Mouse (Mus musculus) telencephalon, adult 2 months (tissue): ENCODE results near the gene Lhcgr.
"Not testable (repeated sequence)": the region's sequence is repeated elsewhere in the genome, so short reads cannot be mapped to it uniquely, and the experiment has no call there.

Experiments used
- DNase-seq: peaks from one replicate; pipeline ENCODE4 v3.0.0-alpha.2; 2011; ENCODE audit warnings: low read depth, low spot score

Lhcgr gene

DNA sequence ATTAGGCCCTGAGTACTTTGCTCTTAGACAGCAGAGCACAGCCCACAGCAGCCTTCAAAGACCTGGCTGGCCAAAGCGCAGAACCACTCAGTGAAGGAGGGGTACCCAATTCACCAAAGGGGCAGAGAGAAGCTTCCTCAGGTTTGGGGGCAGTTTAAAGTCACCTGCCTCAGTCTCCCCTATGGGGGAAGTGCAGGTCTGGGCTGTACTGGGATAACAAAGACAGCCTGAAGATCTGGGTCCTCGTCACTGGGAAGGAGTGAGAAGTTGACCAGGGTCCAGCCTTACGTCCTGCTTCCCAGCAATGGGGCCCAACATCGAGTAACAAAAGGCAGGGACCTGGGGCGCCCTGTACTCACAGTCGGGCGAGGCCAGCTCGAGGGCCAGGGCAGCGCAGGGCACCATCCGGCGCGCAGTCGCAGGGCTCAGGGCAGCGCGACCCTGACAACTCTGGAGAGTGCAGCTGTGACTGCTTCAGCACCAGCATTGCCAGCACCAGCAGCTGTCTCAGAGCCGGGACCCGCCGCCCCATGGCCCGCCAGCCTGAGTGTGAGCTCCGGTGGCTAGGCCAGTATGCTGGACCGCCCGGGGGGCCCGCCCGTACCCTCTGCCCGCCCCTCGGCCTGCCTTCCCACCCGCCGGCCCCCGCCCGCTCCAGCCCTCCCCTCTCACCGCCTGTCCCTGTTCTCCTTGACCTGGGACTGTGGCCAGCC is at the start of gene Lhcgr:
Gene Lhcgr, minus strand, starts transcription at position 551 of the 713 bp plus-strand sequence.
- no peak for DNase-seq

DNA sequence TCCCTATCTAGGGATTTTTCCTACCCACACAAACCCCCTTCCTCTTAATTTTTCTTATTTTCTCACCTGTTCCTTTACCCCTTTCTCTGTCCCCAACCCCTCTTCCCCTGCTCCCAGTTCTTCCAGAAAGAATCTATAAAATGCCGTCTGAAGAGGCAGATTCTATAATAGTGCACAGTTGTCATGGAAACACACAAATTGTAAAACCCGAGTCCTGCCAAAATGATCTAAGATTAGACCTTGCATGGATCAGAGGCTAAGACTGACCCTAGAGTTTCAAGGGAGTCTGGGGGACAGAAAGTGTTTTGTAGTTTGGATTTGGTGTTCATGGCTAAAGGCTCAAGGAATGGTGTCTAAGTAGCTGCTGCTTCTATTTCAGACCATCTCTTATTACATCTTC is 25.8 kb upstream of the Lhcgr start:
- peak; percentile 38 for DNase-seq

DNA sequence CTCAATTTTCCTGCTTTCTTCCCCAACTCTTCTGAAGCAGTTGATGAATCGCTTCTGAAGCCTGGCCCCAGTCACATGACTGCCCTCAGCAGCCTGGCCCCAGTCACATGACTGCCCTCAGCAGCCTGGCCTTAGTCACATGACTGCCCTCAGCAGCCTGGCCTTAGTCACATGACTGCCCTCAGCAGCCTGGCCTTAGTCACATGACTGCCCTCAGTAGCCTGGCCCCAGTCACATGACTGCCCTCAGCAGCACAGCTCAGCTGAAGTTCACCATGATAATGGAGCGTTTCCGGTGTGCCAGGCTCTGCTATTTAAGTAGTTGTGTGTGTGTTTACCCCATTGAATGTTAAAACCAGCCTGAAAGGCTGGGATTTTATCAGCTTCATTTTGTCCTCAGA is 21.2 kb upstream of the Lhcgr start:
- not testable (repeated sequence) for DNase-seq

DNA sequence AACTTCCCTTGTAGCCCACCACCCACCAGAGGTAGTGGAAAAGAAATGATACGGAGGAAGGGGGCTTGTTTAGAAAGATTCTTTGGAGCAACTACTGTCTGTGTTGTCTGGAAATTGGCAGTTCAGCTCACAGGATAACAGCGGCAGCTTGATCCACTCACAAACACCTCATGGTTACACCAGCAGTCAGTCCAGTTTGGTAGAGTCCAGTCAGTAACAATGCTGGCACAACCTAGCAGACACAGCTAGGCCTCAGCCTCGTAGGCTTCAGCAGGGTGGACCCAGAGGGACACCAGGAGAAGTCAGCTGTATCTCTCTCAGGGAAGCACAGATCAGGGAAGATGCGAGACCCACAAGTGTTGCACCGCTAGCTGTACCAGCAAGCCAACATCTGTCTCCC is 19.0 kb upstream of the Lhcgr start:
- no peak for DNase-seq

DNA sequence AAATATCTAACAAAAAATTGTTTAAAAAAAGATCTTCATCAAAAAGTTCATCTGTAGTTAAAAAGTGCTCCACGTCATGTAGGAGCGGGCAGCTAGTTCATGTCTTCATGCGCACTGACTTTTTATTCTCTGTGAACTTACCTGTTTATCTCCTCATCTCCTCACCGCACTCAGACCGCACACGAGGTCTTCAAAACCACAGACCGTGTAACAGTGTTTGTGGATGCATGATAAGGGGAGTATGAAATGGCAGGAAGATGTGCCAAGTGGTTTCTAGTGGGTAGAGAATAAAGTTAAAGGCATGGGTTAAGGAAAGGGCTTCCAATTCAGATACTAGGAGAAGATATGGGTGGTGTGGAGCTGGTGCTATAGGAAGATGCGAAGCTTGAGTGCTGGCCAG is 14.6 kb upstream of the Lhcgr start:
- no peak for DNase-seq

DNA sequence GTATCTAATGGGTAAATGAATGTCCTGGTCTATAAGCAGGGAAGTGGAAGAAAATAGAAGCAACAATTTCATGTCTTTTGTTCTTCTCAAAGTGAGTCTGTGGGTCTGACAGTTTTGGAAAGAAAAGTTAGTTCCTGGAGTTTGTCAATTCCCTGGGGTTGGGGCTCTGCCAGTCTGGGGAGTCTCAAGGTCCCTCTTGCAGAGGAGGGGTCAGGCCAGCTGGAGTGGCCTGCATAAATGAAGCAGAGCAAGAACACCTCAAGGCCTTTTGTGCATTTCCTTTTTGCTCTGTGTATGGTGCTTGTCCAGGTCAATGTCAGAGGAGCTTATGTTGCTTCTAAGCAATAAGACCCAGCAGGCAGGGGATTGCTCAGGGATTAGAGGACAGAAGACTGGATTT is 11.7 kb upstream of the Lhcgr start:
- DNase-seq: no peak

DNA sequence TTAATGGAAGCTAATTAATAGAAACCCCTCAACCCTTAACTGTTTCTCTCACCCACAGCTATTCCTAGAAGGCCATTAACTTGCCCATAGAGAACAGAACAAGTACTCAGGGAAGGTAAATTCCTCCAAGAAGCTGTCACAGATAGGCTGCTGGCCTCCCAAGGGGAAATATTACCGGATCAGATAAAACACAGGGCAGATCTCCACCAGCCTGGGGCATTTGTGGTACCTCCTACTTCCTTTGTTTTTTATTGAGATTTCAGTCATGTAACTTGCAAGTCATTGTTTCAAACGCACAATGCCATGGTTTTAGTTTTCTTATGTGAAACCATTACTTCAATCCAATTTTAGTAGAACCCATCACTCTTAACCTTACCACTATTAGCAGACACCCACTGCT is 1.1 kb downstream of the Lhcgr start:
- no peak for DNase-seq

DNA sequence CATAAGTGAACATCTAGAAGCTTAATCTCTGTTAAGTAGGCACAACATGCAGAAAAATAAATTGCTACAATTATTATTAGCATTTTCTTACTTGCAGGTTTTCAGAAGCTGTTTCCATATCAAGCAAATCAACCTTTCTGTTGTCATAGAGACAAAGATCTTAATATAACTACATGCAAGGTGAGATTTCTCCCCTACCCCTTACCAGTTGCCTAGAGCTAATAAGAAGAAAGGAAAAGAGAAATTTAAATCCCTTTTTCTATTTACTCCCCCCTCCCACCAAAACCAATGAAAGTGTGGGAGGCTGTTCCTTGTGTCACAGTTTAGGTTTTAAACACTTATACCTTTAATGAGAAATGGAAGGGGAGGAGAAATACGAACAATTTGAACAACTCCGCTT is 3.4 kb downstream of the Lhcgr start:
- no peak for DNase-seq

DNA sequence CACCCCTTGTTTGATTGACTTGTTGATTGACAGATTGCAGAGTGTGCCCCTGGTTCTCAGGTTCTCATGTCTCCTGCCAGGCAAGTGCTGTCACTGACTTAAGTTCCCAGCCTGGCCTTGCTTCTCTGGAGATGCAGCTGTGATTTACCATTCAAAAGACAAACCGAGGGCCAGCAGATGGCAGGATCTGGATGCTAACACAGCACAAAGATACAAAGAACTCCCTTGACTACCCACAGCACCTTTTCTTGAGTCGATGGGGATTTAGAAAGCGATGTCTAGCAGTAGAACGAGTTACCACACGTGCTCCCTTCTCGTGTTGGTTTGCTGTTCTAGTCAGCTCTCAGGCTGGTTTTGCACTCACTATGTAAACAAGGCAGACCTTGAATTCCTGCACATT is 4.9 kb downstream of the Lhcgr start:
- no peak for DNase-seq

DNA sequence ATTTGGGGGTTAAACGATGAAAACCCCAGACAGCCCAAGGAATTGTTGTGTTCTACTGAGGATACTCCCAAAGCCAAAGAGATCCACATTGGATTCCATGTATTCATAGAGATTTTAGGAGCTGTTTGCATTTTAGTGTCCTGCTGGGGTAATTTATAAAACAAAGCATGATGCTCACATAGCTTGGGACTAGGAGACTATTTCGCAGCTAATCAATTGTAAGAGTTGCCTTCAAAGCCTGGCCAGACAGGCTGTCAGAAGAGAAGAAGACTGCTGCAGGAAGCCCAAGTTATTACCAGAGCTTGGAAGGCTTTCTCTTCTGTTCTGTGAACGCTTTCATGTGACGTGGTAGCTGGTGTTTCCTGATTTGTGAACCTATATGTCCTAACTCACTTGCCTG is 5.4 kb downstream of the Lhcgr start:
- no peak for DNase-seq

DNA sequence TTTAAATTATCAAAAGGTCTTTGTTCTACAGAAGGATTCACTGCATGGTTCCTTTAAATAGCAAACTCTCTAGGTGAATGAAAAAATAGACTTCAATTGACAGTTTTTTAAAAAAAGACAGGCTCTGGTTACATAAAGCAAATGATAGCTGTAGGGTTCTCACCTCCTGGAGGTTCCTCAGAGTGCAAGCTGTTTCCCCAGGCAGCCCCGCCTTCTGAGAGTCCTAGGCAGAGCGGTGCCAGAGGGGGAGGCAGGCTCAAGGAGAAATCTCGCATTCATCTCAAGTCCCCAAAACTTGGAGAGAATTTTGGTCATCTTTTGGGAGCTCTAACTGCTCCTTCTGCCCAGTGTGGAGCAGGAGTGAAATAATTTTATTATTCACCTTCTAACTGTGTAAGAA is 12.6 kb downstream of the Lhcgr start:
- no peak for DNase-seq

DNA sequence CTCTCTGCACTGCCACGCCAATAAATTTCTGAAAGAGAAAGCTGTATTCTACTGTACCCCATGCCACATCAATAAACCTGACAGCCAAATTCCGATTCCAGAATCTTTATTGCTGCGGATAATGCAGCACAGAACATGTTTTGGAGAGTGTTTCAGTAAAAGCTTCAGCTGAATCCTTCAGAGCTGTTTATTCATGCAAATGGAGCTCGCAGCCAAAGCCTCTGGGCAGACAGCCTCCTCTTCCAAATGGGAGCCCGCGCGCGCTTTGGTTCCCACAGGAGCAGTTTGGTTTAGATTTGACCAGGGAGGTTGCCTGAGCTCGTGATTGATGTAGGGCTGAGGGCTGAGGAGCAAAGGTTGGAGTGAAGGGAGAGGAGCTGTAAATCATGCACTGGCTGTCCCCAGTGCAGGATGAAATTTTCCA is 17.7 kb downstream of the Lhcgr start:
- DNase-seq: no peak

DNA sequence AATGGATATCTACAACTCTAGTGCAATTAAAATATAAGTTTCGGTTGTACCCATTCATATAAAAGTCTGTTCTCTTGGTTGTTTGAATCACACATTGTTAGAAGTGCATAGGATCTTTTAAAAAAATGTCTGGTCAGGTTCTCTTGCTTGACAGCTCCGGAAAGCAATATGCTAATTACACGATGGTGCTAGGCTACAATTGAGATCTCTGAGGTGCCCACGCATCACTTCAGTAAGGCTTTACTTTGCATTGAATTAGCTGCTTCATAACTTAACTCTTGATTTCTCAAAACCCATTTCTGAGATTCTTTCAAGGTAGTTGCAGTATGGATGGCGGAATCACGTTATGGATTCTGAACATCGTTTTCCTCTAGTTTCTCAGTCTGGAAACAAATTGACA is 21.7 kb downstream of the Lhcgr start:
- no peak for DNase-seq

DNA sequence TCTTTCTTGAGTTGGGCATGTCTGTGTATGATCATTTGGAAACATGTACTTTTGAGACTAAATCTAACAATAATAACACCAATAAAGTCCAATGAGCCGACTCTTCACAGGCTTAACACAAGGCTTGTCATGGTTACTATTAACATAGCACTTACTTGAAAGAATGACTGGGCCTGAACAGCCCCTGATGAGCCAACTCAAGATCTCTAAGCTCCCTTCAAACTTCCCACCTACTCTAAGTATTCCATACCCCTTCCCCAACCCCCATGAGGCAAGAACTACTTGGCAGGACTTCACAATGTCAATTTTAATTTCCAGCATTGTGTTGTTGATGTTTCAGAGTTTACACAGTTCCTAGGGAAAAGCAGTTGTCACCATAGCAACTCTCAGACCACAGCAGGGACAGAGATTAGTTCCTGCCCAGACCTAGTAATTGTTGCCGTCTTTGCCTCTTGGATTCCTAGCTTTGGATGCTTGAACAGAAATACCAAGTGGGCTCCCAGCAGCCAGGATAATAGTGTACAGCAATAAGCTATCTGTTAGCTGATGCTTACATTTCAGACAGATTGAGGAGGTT is 22.4 kb downstream of the Lhcgr start:
- no peak for DNase-seq

DNA sequence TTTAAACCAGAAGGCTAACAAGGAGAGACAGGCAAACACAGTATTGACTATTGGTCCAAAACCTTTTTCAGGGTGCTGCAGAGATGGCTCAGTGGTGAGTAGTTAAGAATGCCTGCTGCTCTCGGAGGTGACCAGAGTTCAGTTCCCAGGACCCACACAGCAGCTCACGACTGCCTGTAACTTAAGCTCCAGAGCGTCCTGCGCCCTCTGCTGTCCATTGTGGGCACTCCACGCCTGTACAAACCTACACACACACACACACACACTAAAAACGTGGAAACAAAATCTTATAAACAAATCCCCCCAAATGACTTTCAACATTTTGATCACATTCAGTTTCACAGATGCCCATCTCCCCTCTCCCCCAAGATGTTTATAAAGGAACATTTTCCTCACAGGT is 24.9 kb downstream of the Lhcgr start:
- no peak for DNase-seq

DNA sequence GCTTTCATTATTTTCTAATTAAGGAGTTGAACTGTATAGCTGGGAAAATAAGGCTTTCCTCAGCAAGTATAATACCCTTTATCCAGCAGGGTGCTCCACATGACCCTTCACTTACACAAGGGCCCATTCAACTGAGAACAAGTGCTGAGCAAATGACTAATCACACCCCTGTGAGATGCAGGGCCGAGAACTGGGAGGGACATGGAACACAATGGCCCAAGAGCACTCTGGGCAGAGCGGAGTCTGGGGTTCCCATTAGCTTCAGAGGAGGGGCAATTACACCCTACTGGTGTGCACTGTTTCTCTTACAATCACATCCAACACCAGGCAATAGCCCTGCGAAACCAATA is 27.7 kb downstream of the Lhcgr start:
- DNase-seq: no peak

DNA sequence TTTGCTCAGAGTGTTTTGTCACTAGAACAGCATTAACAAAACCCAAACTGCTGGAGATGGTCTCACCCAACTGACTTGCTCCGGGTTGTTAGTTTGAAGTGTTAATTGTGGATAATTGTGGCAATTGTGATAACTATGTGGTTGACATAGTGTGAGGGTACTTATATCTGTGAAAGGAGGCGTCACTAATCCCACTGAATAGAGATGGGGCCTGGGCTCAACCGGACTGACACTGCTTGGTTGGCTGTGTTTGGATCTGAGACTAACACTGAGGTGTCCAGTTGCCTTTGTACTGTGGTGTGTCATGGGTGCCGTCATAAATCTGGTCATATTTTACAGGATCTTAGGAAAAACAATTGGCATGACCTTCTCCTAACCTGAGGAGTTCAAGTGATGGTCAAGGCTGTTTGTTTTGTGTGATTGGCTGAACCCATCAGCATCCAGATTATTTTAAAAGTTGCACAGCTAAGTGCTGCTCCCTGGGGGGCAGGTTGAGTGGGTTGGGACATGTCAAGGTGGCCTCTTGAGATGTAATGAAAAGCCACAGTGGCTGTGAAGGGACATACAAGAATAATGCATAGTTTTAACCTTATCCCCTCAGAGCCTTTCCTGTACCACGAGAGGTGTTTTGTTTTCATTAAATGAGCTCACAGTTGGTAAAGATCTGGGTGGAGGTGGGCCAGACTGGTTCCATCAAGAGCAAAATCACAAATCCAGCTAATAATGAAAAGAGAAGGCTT is 28.2 kb downstream of the Lhcgr start:
- no peak for DNase-seq

DNA sequence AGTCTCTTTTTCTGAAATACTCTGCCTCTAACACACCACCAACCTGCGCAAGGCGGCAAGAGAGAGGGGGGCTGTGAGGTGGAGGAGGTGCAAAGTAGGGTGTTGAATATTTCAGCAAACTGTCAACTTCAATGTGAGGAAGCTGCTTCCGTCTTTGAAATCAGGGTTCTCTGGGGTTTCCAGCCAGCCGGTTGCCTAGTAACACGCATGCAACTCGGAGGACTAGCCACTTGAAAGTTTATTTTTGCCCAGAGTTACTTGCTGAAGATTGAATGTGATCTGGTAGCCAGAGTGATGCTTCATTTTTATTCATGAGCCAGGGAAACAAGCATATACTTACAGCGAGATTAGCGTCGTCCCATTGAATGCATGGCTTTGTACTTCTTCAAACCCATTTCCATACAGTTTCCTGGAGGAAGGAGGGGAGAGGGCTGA is 33.8 kb downstream of the Lhcgr start:
- DNase-seq: no peak

DNA sequence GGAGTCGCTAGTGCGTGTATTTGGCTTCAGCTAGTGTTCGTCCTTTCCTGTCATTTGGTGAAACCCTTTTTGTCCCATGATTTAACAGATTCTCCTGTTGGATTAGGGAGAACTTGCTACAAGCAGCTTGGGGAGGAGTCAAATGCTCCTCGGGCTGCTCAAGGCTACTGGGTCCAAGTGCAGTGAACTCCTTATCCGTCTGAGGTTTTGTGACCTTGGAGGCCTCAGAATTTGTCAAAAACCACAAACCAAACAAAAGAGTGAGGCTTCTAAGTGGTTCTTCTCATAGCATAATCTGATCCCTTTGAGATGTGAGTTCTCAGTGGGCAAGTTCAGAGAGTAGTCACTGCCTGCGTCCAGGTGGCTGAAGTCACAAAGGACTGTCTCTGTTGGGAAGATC is 36.0 kb downstream of the Lhcgr start:
- DNase-seq: no peak

DNA sequence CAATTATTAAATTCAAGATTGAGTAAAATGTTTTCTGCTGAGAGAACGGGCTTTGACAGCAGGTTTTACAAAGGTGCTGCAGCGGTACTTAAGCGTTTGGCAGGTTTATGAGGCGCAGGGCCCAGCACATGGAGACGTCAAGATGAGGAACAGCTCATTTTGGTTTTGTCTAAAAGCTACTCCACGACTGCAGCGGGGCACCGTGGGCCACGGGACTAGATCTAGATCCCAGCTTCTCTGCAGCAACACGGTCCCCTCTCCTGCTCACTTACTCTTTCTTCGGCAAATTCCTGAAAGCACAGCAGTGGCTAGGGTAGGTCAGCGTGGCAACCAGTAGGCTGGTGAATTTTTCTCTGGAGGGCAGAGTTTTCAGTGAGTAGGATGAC is 38.3 kb downstream of the Lhcgr start:
- no peak for DNase-seq

DNA sequence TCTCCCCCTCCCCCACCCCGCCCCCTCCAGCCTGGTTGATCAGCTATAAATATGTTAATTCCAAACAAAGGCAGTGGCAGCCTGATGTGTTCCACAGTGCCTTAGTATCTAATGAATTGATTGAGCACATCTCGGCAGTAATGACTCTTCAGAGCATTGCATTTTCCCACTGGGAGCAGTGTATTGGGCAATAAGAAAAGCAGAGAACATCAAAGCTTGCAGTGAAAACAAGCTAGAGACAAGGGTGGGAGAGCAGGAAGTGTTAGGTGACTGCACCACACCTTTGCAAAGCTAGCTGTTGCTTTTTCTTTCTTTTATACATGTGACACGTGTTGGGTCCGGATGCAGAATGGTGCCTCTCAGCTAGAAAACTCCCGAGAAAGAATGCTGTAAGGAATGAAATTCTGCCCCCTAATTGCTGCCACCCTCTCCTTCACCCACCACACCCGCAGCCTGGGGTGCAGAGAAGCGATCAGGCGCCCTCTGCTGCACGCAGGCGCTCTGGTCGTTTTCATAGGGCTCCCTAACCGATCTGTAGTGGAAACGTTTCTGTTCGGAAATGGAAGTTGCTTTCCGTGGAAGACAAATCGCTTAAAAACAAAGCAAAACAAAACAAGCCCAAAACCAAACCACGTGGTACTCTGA is 38.8 kb downstream of the Lhcgr start:
- DNase-seq: peak; percentile 55

DNA sequence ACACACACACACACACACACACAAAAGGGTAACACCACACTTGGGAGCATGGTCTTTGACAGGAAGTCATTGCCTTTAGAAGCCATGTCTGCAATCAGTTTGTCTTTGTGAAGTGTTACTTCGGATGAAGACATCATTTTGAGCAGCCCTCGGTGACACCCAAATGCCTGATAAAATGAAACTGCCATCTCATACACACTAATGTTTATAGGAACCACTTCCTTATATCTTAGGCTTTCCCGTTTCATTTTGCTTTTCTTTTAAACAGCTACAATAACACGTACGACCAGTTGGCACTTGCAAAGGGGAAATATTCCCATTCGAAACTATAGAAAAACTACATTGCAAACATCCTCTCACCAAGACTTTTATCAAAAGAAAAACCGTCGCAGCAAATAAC is 42.1 kb downstream of the Lhcgr start:
- no peak for DNase-seq

DNA sequence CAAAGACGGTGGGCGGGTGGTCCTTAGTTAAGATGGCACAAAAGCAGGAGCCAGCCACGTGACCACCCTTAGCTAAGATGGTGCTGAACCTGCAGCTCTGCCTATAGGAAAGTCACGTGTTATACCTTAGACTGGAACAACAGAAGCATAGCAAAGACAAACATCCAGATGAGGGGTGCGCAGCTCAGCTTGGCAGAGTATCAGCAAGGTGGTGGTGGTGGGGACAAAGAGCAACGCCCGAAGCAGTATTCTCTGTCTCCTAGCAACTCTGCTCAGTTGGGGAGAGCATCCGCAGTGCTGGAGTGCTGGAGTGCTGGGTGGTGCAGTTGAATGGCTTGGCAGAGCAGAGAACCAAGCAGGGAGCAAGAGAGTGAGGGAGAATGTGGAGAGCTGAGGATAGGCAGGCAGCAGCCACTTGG is 85.5 kb downstream of the Lhcgr start:
- no peak for DNase-seq
